Mouse (Mus musculus) liver, embryonic 13.5 days (tissue): Measurements from ENCODE around the gene Tmcc1. TPM values are rescaled to one million over a fixed set of nuclear protein-coding genes. Genes with fewer than 3 reads are reported as not detected.
"Not testable (repeated sequence)": the region's sequence is repeated elsewhere in the genome, so short reads cannot be mapped to it uniquely, and the experiment has no call there.

Experiments used
- ATAC-seq: fragments of 200-750 bp; cut with Nextera tagmentation; 2 replicates; pipeline ENCODE4 v1.8.0; 2017; ENCODE audit warnings: low read depth, mild to moderate bottlenecking, moderate number of reproducible peaks, moderate library complexity
- DNase-seq: peaks from one replicate; pipeline ENCODE4 v3.0.0; 2022
- H3K27ac ChIP-seq: fragments of 300-500 bp; sonication (generic); 2 replicates; pipeline ENCODE4 v1.5.1; 2015; ENCODE audit warnings: moderate library complexity, mild to moderate bottlenecking, inconsistent platforms
- H3K27me3 ChIP-seq: fragments of 300-500 bp; sonication (generic); 2 replicates; pipeline ENCODE4 v1.6.1; 2015; ENCODE audit warnings: mild to moderate bottlenecking, inconsistent platforms
- H3K36me3 ChIP-seq: fragments of 300-500 bp; sonication (generic); 2 replicates; pipeline ENCODE4 v1.6.1; 2015; ENCODE audit warnings: mild to moderate bottlenecking, inconsistent platforms
- H3K4me1 ChIP-seq: fragments of 300-500 bp; sonication (generic); replicated peaks from 2 replicates; pipeline ENCODE4 v1.6.1; 2015; ENCODE audit warnings: inconsistent platforms
- H3K4me2 ChIP-seq: fragments of 300-500 bp; sonication (generic); 2 replicates; pipeline ENCODE4 v1.6.1; 2015; ENCODE audit warnings: inconsistent platforms, mild to moderate bottlenecking, moderate library complexity
- H3K4me3 ChIP-seq: fragments of 300-500 bp; sonication (generic); replicated peaks from 2 replicates; pipeline ENCODE4 v1.5.1; 2015; ENCODE audit warnings: mild to moderate bottlenecking, inconsistent platforms
- H3K9ac ChIP-seq: fragments of 300-500 bp; sonication (generic); 2 replicates; pipeline ENCODE4 v1.6.1; 2015; ENCODE audit warnings: mild to moderate bottlenecking, inconsistent platforms
- H3K9me3 ChIP-seq: fragments of 300-500 bp; sonication (generic); replicated peaks from 2 replicates; pipeline ENCODE4 v1.6.1; 2016; ENCODE audit warnings: inconsistent platforms
- WGBS: fragments of 180-500 bp; shearing (Covaris S2); methylation state at CpG from one replicate; pipeline ENCODE4 v1.1.7; 2015; ENCODE audit not compliant: insufficient replicate concordance; 5-methylcytosine and 5-hydroxymethylcytosine counted together
- polyA plus RNA-seq: library from polyadenylated mRNA; unstranded; fragments of >200 nt; fragmentation: Nextera tagmentation; extraction: Ambion mirVana; gene quantifications from 2 replicates; pipeline ENCODE4 v1.2.1, GENCODE M21; 2015

Tmcc1 gene
- polyA plus RNA-seq, 1 experiment from 2014 or later, result 3.7 TPM

GRCm38 (mm10) chr6:116072221-116072745 is 121.0 kb downstream of the Tmcc1 start:
- no peak overlapping the region for H3K4me3 ChIP-seq
- H3K27ac ChIP-seq, result peak overlapping the region; percentile 44; the same call in 1 of the 2 replicates
- H3K4me2 ChIP-seq, result peak overlapping the region; percentile 6; the same call in 1 of the 2 replicates
- no peak for ATAC-seq
- DNase-seq, result no peak
- no peaks in the 10 kb centered on the region for H3K27me3 ChIP-seq
- H3K9ac ChIP-seq, result no peak overlapping the region
- H3K9me3 ChIP-seq, result no peaks in the 10 kb centered on the region
- peaks cover 14% of the 10 kb centered on the region for H3K4me1 ChIP-seq
- no peaks in the 10 kb centered on the region for H3K36me3 ChIP-seq
- WGBS, result 48% methylated on average over 6 of the region's 6 CpGs

- no peak for ATAC-seq
- no peaks in the 10 kb centered on the region for H3K36me3 ChIP-seq
- no peak overlapping the region for H3K27ac ChIP-seq
- no peak for DNase-seq
- WGBS, result 61% methylated on average over 2 of the region's 2 CpGs
- H3K9me3 ChIP-seq, result no peaks in the 10 kb centered on the region
- H3K4me1 ChIP-seq, result peaks cover 14% of the 10 kb centered on the region
- no peak overlapping the region for H3K9ac ChIP-seq
- no peak overlapping the region for H3K4me2 ChIP-seq
- no peak overlapping the region for H3K4me3 ChIP-seq
- no peaks in the 10 kb centered on the region for H3K27me3 ChIP-seq
Measured at GRCm38 (mm10) chr6:116071781-116072180, 121.5 kb downstream of the Tmcc1 start.

DNA sequence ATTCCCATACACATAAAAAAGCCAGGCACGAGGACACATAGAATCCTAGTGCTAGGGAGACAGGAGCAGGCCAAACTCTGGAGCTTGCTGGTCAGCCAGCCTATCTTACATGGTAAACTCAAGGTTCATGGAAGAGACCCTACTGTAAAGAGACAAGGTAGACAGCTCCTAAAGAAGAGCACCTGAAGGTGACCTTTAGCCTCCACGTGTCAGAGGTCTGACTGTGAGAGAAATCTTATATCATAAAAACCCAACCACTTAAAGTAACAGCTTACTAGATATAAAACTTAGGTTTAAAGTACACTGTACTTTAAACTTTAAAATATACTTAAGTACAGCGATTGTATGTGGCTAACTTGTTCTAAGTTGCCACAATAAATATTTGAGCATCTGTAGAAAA is 122.7 kb downstream of the Tmcc1 start:
- H3K36me3 ChIP-seq, result no peaks in the 10 kb centered on the region
- H3K9me3 ChIP-seq, result no peaks in the 10 kb centered on the region
- DNase-seq, result no peak
- H3K4me3 ChIP-seq, result no peak overlapping the region
- 68% methylated on average over 3 of the region's 3 CpGs for WGBS
- no peaks in the 10 kb centered on the region for H3K27me3 ChIP-seq
- peaks cover 14% of the 10 kb centered on the region for H3K4me1 ChIP-seq
- H3K4me2 ChIP-seq, result no peak overlapping the region
- no peak for ATAC-seq
- H3K9ac ChIP-seq, result no peak overlapping the region
- H3K27ac ChIP-seq, result no peak overlapping the region

GRCm38 (mm10) chr6:116063516-116063915 is 129.8 kb downstream of the Tmcc1 start:
- Histone ChIP-seq H3K36me3 (no peaks in the 10 kb centered on the region), H3K4me2 (no peak overlapping the region), H3K4me1 (peaks cover 2% of the 10 kb centered on the region; the same call in 1 of the 2 replicates), H3K27me3 (no peaks in the 10 kb centered on the region), H3K9ac (no peak overlapping the region), H3K27ac (no peak overlapping the region), H3K9me3 (no peaks in the 10 kb centered on the region), H3K4me3 (no peak overlapping the region)
- 66% methylated on average over 1 of the region's 1 CpGs for WGBS
- DNase-seq (no peak), ATAC-seq (no peak)

- H3K36me3 ChIP-seq, H3K9me3 ChIP-seq, H3K4me2 ChIP-seq, H3K27me3 ChIP-seq, H3K4me3 ChIP-seq, H3K9ac ChIP-seq, H3K4me1 ChIP-seq, ATAC-seq, H3K27ac ChIP-seq, DNase-seq: not testable (repeated sequence)
Measured at GRCm38 (mm10) chr6:116059542-116059941, 133.7 kb downstream of the Tmcc1 start.

DNA sequence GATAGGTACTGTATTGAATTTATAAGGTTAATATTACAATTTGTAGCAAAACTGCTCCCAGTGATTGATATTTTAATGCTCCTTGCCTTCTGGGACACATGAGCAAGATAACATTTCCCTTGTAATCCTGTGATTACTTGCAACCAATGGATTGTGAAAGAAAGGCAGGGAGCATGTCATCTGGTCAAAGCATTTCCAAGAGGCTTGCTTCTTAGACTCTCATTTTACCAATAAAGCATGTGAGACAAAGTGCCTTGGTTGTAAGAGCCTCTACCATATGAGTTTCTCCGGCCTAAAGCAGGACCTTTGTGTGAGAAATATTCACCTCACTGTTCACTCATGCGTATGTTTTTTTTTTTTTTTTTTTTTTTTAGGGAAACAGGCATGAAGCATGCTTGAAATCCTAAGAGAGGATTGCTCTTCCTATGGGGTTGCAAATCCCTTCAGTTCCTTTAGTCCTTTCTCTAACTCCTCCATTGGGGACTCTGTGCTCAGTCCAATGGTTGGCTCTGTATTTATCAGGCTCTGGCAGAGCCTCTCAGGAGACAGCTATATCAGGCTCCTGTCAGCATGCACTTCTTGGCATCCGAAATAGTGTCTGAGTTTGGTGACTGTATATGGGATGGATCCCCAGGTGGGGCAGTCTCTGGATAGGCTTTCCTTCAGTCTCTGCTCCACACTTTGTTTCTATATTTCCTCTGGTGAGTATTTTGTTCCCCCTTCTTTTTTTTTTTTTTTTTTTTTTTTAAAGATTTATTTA is 134.6 kb downstream of the Tmcc1 start:
- Histone ChIP-seq H3K27ac (no peak overlapping the region), H3K27me3 (no peaks in the 10 kb centered on the region), H3K9me3 (no peaks in the 10 kb centered on the region), H3K36me3 (no peaks in the 10 kb centered on the region), H3K9ac (no peak overlapping the region), H3K4me1 (peaks cover 7% of the 10 kb centered on the region), H3K4me3 (no peak overlapping the region), H3K4me2 (no peak overlapping the region)
- ATAC-seq (no peak), DNase-seq (no peak)
- WGBS, result 58% methylated on average over 3 of the region's 3 CpGs

DNA sequence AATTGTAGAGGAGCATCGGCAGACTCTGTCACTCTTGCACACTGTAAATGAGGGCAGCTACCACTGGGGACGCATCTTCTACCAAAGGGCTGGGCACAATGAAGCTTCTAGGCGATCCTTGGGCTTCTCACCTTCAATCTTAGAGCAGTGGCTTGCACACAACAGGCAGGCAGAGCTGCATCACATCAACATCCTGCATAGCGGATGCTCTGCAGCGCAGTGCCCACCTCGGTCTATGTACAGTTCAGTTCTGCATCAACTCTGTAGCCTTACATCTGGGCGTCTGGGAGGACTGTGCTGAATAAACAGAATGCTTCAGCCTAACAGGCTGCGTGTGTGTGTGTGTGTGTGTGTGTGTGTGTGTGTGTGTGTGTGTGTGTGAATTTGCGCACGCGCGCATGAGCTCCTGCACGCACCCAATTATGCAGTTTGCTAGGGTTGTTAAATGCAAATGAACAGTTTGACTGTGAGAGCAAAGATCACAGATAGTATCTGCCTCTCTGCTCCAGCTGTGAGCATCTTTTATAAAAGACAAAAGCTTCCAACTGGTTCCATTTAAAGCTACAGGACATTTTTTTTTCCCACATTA is 136.5 kb downstream of the Tmcc1 start:
- H3K27ac ChIP-seq, result no peak overlapping the region
- no peak overlapping the region for H3K4me3 ChIP-seq
- WGBS, result 65% methylated on average over 13 of the region's 13 CpGs
- no peaks in the 10 kb centered on the region for H3K9me3 ChIP-seq
- no peaks in the 10 kb centered on the region for H3K27me3 ChIP-seq
- no peak overlapping the region for H3K9ac ChIP-seq
- DNase-seq, result no peak
- no peaks in the 10 kb centered on the region for H3K36me3 ChIP-seq
- no peak for ATAC-seq
- H3K4me1 ChIP-seq, result peaks cover 7% of the 10 kb centered on the region
- H3K4me2 ChIP-seq, result no peak overlapping the region

- H3K27ac ChIP-seq, result no peak overlapping the region
- H3K27me3 ChIP-seq, result no peaks in the 10 kb centered on the region
- H3K9ac ChIP-seq, result no peak overlapping the region
- no peak overlapping the region for H3K4me3 ChIP-seq
- DNase-seq, result no peak
- no peaks in the 10 kb centered on the region for H3K9me3 ChIP-seq
- H3K36me3 ChIP-seq, result no peaks in the 10 kb centered on the region
- peaks cover 7% of the 10 kb centered on the region for H3K4me1 ChIP-seq
- ATAC-seq, result no peak
- no peak overlapping the region for H3K4me2 ChIP-seq
- 79% methylated on average over 2 of the region's 2 CpGs for WGBS
Measured at GRCm38 (mm10) chr6:116055766-116056165, 137.5 kb downstream of the Tmcc1 start.

GRCm38 (mm10) chr6:116055001-116055471 is 138.2 kb downstream of the Tmcc1 start:
- H3K27me3 ChIP-seq, result no peaks in the 10 kb centered on the region
- no peaks in the 10 kb centered on the region for H3K36me3 ChIP-seq
- H3K9me3 ChIP-seq, result no peaks in the 10 kb centered on the region
- no peak overlapping the region for H3K27ac ChIP-seq
- 61% methylated on average over 1 of the region's 1 CpGs for WGBS
- no peak overlapping the region for H3K4me2 ChIP-seq
- ATAC-seq (peak; percentile 60; the same call in 1 of the 2 replicates), DNase-seq (no peak)
- H3K4me3 ChIP-seq, result no peak overlapping the region
- peaks cover 7% of the 10 kb centered on the region for H3K4me1 ChIP-seq
- H3K9ac ChIP-seq, result no peak overlapping the region

DNA sequence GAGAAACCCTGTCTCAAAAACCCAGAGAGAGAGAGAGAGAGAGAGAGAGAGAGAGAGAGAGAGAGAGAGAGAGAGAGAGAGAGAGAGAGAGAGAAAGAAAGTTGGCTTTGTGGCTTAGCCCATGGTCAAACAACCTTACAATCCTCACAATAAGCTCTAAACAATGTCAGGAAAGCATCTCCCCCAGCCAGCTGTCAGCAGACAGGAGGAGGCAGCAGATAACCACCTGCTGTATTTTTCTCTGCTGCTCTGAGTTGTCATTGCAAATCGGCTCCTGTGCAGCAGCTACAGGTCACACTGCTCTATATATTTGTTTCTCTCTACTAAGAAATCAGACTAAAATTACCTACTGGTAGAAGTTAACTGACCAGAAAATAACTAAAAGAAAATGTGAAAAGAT is 145.4 kb downstream of the Tmcc1 start:
- peak; percentile 59; the same call in 1 of the 2 replicates for ATAC-seq
- H3K9ac ChIP-seq, result no peak overlapping the region
- no peak overlapping the region for H3K4me3 ChIP-seq
- H3K4me1 ChIP-seq, result peaks cover 5% of the 10 kb centered on the region; the same call in 1 of the 2 replicates
- H3K27ac ChIP-seq, result no peak overlapping the region
- H3K27me3 ChIP-seq, result no peaks in the 10 kb centered on the region
- DNase-seq, result no peak
- no peak overlapping the region for H3K4me2 ChIP-seq
- no peaks in the 10 kb centered on the region for H3K9me3 ChIP-seq
- peaks cover 5% of the 10 kb centered on the region; the same call in 1 of the 2 replicates for H3K36me3 ChIP-seq
- 8% methylated on average over 1 of the region's 1 CpGs for WGBS

DNA sequence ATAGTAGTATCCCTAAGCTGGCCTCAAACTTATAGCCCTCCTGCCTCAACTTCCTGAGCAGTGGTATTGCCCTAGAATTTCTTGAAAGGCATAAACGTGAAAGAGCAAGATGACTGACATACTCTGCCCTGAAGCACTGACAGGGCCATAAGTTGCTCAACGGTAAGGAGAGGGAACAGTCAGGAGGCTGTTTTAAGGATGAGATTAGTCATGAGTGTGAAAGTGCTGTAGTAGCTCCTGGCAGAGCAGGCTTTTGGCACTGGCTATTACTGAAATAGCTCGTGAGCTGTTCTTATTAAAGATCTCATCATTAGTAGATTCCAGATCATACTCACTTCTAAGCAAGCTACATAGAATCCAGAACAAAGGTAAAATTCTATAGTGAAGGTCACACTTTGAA is 145.9 kb downstream of the Tmcc1 start:
- Histone ChIP-seq H3K9ac (no peak overlapping the region), H3K4me3 (no peak overlapping the region), H3K27ac (no peak overlapping the region), H3K4me2 (no peak overlapping the region), H3K27me3 (no peaks in the 10 kb centered on the region), H3K9me3 (peaks cover 3% of the 10 kb centered on the region; the same call in 1 of the 2 replicates), H3K4me1 (peaks cover 5% of the 10 kb centered on the region; the same call in 1 of the 2 replicates), H3K36me3 (peaks cover 5% of the 10 kb centered on the region; the same call in 1 of the 2 replicates)
- WGBS, result 44% methylated on average over 3 of the region's 3 CpGs
- ATAC-seq (no peak), DNase-seq (no peak)
